Mouse (Mus musculus) small intestine, adult 2 months (tissue): Measurements from ENCODE around the gene Spats2. TPM values are rescaled to one million over a fixed set of nuclear protein-coding genes. Genes with fewer than 3 reads are reported as not detected.

Source experiments
- H3K27ac ChIP-seq: fragments of 200-500 bp; 2 replicates; pipeline ENCODE4 v1.5.1; 2012; ENCODE audit warnings: low read depth, low read length, control low read depth, inconsistent platforms; ENCODE audit not compliant: insufficient read depth
- H3K27me3 ChIP-seq: fragments of 200-500 bp; 2 replicates; pipeline ENCODE4 v1.6.1; 2012; ENCODE audit warnings: mild to moderate bottlenecking, moderate library complexity, low read length, inconsistent platforms; ENCODE audit not compliant: control insufficient read depth, insufficient read depth
- H3K36me3 ChIP-seq: fragments of 200-500 bp; 2 replicates; pipeline ENCODE4 v1.6.1; 2012; ENCODE audit warnings: mild to moderate bottlenecking, low read length, control low read depth, inconsistent platforms; ENCODE audit not compliant: control insufficient read depth, insufficient read depth
- H3K4me1 ChIP-seq: fragments of 200-500 bp; 2 replicates; pipeline ENCODE4 v1.6.1; 2012; ENCODE audit warnings: low read length, inconsistent platforms, mixed read lengths; ENCODE audit not compliant: control insufficient read depth, insufficient read depth, insufficient read length
- H3K4me3 ChIP-seq: fragments of 200-500 bp; 2 replicates; pipeline ENCODE4 v1.5.1; 2012; ENCODE audit warnings: low read depth, mild to moderate bottlenecking, control low read depth, inconsistent platforms, low read length, moderate library complexity
- CTCF ChIP-seq: fragments of 200-500 bp; IDR thresholded peaks from 2 replicates; pipeline ENCODE4 v1.5.1; 2012; ENCODE audit warnings: low read depth, mild to moderate bottlenecking, control low read depth, inconsistent platforms, low read length, moderate library complexity, mixed read lengths; ENCODE audit not compliant: insufficient replicate concordance, insufficient read length; ENCODE audit errors: extremely low read depth
- POLR2A ChIP-seq: fragments of 200-500 bp; IDR thresholded peaks from 2 replicates; pipeline ENCODE4 v1.6.1; 2012; ENCODE audit warnings: low read depth, mild to moderate bottlenecking, control low read depth, inconsistent platforms, low read length, moderate library complexity
- WGBS: fragments of 180-500 bp; shearing (Covaris S2); methylation state at CpG from one replicate; pipeline ENCODE4 v1.1.7; 2018; 5-methylcytosine and 5-hydroxymethylcytosine counted together
- polyA plus RNA-seq: library from polyadenylated mRNA; depleted of rRNA; stranded (reverse); fragments of >200 nt; gene quantifications from 2 replicates; pipeline ENCODE4 v1.2.3, GENCODE M21; 2012

The Spats2 gene
- polyA plus RNA-seq, 1 experiment, result 3.9 TPM

- Histone ChIP-seq H3K27ac (no peak overlapping the region), H3K36me3 (no peaks in the 10 kb centered on the region), H3K4me1 (peaks cover 3% of the 10 kb centered on the region; the same call in 1 of the 2 replicates), H3K27me3 (no peaks in the 10 kb centered on the region), H3K4me3 (peak overlapping the region; percentile 91)
- WGBS, result 2% methylated on average over 31 of the region's 35 CpGs
- TF ChIP-seq POLR2A (no peak), CTCF (no peak)
These were observed 1.2 kb downstream of the Spats2 start for GRCm38 (mm10) chr15:99126816-99127365.

- no peak overlapping the region for H3K4me3 ChIP-seq
These were observed 2.3 kb downstream of the Spats2 start for GRCm38 (mm10) chr15:99127851-99128522.

GRCm38 (mm10) chr15:99129441-99129840 is 3.7 kb downstream of the Spats2 start:
- no peak for TF ChIP-seq CTCF
- no peak for TF ChIP-seq POLR2A
- Histone ChIP-seq H3K27ac (no peak overlapping the region), H3K27me3 (no peaks in the 10 kb centered on the region), H3K4me1 (no peaks in the 10 kb centered on the region), H3K36me3 (no peaks in the 10 kb centered on the region), H3K4me3 (no peak overlapping the region)
- WGBS, result 93% methylated on average over 11 of the region's 11 CpGs

More at GRCm38 (mm10) chr15:99127851-99128522, 2.3 kb downstream of the Spats2 start:
- Histone ChIP-seq H3K36me3 (no peaks in the 10 kb centered on the region), H3K4me1 (peaks cover 3% of the 10 kb centered on the region; the same call in 1 of the 2 replicates), H3K27ac (no peak overlapping the region), H3K27me3 (no peaks in the 10 kb centered on the region)
- TF ChIP-seq CTCF (no peak), POLR2A (no peak)
- 88% methylated on average over 6 of the region's 6 CpGs for WGBS

GRCm38 (mm10) chr15:99129956-99130910 is 4.5 kb downstream of the Spats2 start:
- H3K27me3 ChIP-seq, result no peaks in the 10 kb centered on the region
- TF ChIP-seq POLR2A (no peak), CTCF (no peak)
- H3K4me1 ChIP-seq, result no peaks in the 10 kb centered on the region
- no peak overlapping the region for H3K27ac ChIP-seq
- H3K36me3 ChIP-seq, result no peaks in the 10 kb centered on the region
- WGBS, result 71% methylated on average over 22 of the region's 22 CpGs
- H3K4me3 ChIP-seq, result no peak overlapping the region

- Histone ChIP-seq H3K4me1 (no peaks in the 10 kb centered on the region), H3K4me3 (no peak overlapping the region), H3K27ac (no peak overlapping the region), H3K27me3 (no peaks in the 10 kb centered on the region), H3K36me3 (no peaks in the 10 kb centered on the region)
- TF ChIP-seq CTCF, result no peak
- TF ChIP-seq POLR2A, result no peak
- 89% methylated on average over 5 of the region's 5 CpGs for WGBS
These were observed 12.7 kb downstream of the Spats2 start for GRCm38 (mm10) chr15:99138389-99138788.

GRCm38 (mm10) chr15:99139669-99140068 is 14.0 kb downstream of the Spats2 start:
- Histone ChIP-seq H3K27me3 (no peaks in the 10 kb centered on the region), H3K4me1 (no peaks in the 10 kb centered on the region), H3K4me3 (no peak overlapping the region), H3K36me3 (no peaks in the 10 kb centered on the region), H3K27ac (no peak overlapping the region)
- WGBS, result 65% methylated on average over 6 of the region's 6 CpGs
- TF ChIP-seq CTCF (peak; percentile 78; the same call in 1 of the 2 replicates), POLR2A (no peak)
